Mouse (Mus musculus): ENCODE measurements at regions not wholly inside any gene's neighbourhood (a gene's known extent, or its start where the extent isn't known, plus 50 kb on each side); places are given as distances from the start of the nearest gene placed in this dataset.

DNA sequence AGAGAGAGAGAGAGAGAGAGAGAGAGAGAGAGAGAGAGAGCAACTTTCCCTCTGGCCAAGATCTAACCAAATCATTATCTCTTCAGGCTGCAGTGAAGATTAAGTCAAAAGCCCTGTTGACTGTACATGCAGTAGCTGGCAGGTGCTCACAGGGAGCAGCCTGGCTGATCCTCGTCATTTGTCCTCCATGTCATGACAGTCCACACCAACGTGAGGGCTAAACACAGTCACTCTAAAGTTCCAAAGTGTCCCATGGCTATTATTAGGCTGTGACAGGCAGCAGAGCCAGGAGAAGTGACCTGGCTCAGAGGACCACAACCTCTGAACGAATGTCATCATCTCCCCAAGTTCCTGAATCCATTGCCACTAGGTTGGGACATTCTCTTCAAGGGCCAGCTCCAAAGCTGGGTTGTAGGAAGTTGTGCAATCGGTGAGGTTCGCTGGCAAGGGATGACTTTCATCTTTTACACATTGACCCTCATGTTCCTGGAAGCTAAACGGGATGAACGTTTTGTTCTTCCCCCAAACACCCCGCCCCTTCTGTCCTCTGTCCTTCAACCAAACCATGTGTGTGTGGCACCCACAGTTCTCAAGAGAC is 138.4 kb downstream of the Tomm20 start:
- peak; percentile 37 for TF ChIP-seq CTCF (IDR thresholded peaks at IDR 0.05)
- TF ChIP-seq EP300 (IDR thresholded peaks at IDR 0.05) = peak; percentile 99
